Mouse (Mus musculus) heart, postnatal 0 days (tissue): ENCODE measurements at regions not wholly inside any gene's neighbourhood (a gene's known extent, or its start where the extent isn't known, plus 50 kb on each side); places are given as distances from the start of the nearest gene placed in this dataset.

ENCODE experiments used
- CTCF ChIP-seq: IDR thresholded peaks from 2 replicates; pipeline ENCODE4 v1.5.1; 2016; ENCODE audit warnings: antibody characterized with exemption, control low read depth, low read depth
- EP300 ChIP-seq: IDR thresholded peaks from 2 replicates; pipeline ENCODE4 v1.6.1; 2016; ENCODE audit warnings: antibody characterized with exemption, low read depth

- TF ChIP-seq CTCF: no peak
- TF ChIP-seq EP300: no peak
Measured at GRCm38 (mm10) chr16:89699710-89700109, 128.7 kb upstream of the Krtap11-1 start.
